Mouse (Mus musculus) gastrocnemius, postnatal 14 days (tissue): ENCODE results near the gene Tedc2. TPM values are rescaled to one million over a fixed set of nuclear protein-coding genes. Genes with fewer than 3 reads are reported as not detected.

Experiments
- DNase-seq: peaks from one replicate; pipeline ENCODE4 v3.0.0; 2021; ENCODE audit warnings: mixed read lengths
- intact Hi-C: fragments of 180-260 bp; cut with DNase I; formaldehyde crosslinking; loops from one replicate; pipeline ENCODE4 v1.15.1; 2025; ENCODE audit warnings: low total_unique reads
- long read RNA-seq, 2 experiments: library from polyadenylated mRNA; stranded (forward); transcript quantifications; one replicate each; pipeline ENCODE4 v2.0.0; 2021
- total RNA-seq, 2 experiments: library from RNA; stranded (reverse); gene quantifications; 2 replicates each; pipeline ENCODE4 v1.2.3; 2021

Tedc2 gene
- total RNA-seq = 1 to 10 TPM; 1.9 to 2.3 TPM
- long read RNA-seq, experiment 1, transcript Tedc2-201 (10 exons, 2,166 nt) = major isoform, 5 of 5 reads
- long read RNA-seq, experiment 1, partial matches to known transcripts = 0 of 5 reads
- long read RNA-seq, experiment 1, other reads (novel, unspliced or antisense) = 0 of 5 reads
- long read RNA-seq, experiment 2, partial matches to known transcripts = 0 of 1 reads
- long read RNA-seq, experiment 2, other reads (novel, unspliced or antisense) = 0 of 1 reads

DNA sequence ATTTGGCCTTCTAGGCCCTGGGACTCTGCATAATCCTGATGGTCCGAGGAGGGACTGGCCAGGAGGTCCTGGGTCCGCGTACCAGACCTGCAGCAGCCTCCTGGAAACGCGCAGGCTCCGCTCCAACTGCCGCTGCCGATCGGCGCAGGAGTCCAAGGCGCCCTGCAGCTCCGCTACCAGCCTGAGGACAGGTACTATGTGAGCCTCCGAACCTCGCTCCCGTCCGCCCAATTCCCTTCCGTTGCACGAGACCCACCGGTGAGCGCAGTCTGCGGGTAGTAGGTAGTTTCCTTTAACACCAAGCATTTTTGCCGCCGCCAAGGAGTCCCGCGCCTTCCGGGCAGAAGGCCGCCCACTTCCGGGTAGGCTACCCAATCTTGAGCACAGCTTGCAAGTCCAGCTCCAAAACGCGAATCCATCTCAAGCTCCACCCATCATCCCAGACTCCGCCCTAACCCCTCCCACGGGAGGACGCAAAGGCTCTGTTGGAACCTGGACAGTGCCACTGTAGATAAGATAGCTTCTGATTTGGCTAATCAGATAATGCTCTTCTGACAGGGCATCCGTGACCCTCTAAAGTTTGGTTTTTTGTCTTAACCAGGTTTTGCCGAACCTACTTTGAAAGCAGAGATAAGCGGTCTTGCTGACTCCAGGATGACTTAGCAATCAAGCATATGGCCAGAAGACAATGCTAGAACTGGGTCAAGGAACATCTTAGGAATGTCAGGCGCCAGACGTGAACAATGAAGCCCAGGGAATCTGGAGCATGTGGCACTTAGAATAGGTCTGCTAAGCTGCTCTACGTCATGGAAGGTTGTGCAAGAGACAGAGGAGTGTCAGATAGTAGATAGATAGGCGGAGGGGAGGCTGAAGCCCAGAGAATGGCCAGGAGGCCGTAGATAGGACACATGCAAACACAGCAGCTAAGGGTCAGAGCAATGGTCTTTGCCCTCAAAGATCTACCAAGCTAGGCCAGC lies at the start of gene Tedc2:
Gene Tedc2, minus strand, starts transcription at position 417 of the 977 bp plus-strand sequence.
- peak; percentile 91 for DNase-seq
- intact Hi-C loops = no loop called here

DNA sequence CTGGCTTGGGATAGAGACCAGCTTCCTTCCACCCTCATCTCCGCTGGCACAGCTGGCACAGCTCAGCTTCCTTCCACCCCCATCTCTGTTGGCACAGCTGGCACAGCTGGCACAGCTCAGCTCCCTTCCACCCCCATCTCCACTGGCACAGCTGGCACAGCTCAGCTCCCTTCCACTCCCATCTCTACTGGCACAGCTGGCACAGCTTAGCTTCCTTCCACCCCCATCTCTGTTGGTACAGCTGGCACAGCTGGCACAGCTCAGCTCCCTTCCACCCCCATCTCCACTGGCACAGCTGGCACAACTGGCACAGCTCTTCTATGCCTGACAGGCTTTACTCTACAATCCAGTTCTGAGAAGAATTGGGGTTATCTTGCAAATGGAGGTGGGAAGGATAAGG lies 46.5 kb upstream of the Tedc2 start:
- DNase-seq = no peak
- intact Hi-C loops = no loop called here

DNA sequence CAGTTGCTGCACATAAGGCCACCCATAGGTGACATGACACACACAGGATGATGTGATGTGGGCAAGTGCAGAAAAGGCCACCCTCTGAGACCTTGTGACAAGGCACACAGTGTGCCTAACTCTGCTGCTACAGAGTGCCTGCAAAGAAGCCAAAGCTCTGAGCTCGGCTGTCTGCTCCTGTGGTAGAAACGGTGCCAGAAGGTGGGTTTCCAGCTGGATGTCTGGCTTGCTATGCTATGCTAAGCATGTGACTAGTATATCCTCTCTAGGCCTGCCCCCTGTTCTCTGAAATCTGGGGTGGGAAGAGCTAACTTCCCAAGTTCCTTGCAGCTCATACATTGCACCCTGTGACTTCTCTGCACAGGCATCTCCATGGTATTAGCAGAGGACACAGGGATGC lies 44.1 kb upstream of the Tedc2 start:
- no peak for DNase-seq
- intact Hi-C loops = no loop called here

DNA sequence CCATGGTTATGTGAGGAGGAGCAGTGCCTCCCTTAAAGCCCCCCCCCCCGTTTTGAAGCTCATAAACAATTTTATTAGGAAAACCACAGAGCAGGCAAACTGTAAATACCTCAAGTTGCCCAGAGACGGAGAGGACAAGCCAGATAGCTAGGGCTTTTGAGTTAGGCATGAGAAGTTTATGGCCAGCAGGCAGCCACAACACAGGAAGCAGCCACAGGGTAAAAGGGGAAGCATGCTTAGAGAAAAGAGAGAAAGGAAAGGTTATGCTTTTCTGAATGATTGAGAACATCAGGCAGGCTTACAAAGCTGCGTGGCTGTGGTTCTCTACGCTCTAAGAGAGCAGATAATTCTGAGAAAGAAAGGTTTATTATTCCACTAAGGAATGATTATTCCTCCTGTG lies 39.9 kb upstream of the Tedc2 start:
- DNase-seq = no peak
- intact Hi-C loops = no loop called here

DNA sequence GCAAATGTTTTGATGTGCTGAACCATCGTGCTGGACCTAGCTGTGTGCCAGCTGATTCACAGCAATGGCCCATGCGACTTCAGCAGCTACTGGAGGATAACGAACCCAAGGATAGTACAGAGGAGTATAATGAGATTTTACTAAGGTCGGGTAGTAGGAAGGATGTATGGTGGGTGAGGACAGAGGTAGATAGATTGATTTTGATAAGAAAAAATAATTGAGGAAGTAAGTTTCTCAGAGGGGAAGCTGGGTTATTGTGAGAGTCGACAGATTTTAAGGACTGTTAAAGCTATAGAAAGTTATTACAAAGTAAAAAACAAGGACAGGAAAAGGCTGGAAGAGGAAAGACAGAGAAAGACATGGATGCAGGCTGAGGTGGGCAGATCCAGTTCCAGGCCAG lies 39.1 kb upstream of the Tedc2 start:
- intact Hi-C loops = no loop called here
- DNase-seq = no peak

DNA sequence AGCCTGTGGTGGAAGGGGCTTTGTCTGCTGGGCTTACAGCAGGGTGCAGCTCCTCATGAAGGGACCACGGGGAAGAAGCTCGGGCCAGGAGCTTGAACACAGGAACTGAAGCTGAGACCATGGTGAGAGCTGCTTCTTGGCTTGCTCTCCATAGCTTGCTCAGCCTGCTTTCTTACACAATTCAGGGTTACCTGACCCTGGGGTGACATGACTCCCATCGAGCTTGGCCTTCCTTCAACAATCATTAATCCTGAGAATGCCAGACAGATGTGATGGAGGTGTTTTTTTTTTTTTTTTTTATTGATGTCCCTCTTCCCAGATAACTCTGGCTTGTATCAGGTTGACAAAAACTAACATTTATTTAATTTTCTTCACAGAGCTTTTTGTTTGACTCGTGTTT lies 38.3 kb upstream of the Tedc2 start:
- no peak for DNase-seq
- intact Hi-C loops = no loop called here

DNA sequence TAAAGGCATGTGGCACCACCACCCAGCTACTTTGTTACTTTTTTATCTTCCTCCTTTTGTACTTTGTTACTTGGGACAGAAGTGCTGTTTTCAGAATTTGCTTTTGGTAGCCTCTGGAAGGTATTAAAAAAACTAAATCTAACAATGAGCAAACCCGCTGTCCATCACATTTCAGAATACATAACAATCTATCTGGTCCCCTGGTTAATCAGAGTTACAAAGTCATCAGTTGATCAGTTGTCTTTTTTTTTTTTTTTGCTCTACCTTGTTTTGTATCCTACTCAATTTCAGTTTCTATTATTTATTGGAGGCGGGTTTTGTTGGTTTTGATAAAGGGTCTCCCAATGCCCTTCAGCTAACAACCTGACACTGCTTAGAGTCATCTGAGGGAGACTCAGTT lies 31.7 kb upstream of the Tedc2 start:
- DNase-seq = no peak
- intact Hi-C loops = no loop called here

DNA sequence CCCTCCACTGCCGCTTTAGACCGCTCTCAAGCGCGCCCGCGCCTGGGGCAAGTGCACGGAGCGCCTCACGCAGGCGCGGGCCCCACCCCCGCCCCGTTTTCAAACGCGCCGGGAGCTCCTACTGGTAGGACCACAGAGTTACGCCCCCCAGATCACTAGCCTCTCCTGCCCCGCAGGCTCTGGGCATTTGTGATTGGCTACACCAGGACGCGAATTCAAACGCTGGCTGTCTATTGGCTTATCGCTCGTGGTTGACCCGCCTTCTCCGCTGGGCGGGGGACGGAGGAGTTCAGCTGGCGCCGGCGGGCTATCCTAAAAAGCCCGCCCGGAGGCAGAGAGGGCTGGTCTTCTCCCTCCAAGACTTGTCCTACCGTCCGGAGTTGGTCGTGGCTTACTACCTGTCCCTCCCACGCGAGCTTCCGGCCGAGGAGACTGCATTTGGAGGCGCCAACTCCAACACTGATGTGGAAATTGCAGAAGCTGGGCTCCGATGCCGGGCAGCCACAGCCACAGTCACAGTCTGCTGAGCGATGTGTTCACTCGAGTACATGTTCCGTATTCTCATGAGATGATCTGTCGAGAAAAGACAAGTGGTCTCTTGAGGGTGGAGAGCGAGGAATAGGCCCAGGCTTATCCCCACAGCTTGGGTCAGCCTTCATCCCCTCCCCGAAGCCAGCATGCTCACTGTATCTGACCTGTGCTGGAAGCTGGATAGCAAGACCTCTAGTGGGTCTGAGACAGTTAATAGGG lies 30.8 kb upstream of the Tedc2 start, which contains the start of gene Ccnf:
Gene Ccnf, minus strand, starts transcription at position 165 of the 750 bp plus-strand sequence.
- DNase-seq = peak; percentile 95
- intact Hi-C loops = no loop called here

DNA sequence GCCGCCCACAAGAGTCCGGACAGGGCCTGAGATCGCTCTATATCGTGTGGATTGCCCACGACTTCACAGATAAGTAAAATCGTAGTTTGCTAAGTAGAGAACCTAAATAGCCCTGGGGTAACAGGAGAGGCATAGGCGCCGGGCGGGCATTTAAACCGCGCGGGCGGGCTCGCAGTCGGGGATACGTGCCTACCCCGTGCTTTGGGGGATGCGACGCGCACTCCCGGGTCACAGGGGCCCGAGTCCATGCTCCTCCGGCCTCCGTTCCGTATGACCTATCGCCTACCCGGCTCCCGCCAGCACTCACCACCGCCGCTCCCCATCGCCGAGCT lies 30.3 kb upstream of the Tedc2 start:
- intact Hi-C loops = no loop called here
- no peak for DNase-seq

DNA sequence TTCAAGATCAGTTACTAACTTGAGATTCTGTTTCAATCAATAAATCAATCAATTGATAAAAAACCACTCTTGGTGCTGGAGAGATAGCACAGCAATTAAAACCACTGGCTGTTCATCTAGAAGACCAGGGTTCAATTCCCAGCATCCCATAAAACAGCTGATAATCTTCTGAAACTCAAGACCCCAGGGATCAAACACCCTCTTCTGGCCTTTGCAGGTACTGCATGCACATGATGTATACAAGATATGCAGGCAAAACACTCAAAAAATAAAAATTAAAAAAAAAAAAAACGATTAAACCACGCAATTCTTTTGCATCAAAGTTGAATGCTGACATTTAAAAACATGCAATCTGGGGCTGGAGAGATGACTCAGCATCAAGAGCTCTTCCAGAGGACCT lies 28.0 kb upstream of the Tedc2 start:
- no peak for DNase-seq

DNA sequence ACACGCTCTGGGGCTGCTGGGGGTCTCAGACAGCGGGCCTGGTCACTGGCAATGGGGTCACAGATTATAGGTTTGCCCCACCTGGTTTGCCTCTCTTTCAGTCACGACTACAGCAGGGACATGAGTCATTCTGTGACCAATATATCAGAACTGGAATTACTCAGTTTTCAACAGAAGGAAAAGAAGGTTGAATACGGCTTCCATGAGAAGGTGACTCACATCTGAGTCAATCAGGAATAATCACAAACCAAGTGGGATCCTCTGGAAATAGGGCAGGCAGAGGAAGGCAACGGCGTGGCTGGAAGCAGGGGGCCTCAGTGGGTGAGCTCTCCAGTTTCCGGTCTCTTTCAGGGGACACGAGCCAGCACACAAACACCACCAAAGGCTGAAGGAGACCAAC lies 23.4 kb upstream of the Tedc2 start:
- no peak for DNase-seq
- intact Hi-C loops = no loop called here

More for the DNA sequence above, 28.0 kb upstream of the Tedc2 start:
- intact Hi-C loops = no loop called here

DNA sequence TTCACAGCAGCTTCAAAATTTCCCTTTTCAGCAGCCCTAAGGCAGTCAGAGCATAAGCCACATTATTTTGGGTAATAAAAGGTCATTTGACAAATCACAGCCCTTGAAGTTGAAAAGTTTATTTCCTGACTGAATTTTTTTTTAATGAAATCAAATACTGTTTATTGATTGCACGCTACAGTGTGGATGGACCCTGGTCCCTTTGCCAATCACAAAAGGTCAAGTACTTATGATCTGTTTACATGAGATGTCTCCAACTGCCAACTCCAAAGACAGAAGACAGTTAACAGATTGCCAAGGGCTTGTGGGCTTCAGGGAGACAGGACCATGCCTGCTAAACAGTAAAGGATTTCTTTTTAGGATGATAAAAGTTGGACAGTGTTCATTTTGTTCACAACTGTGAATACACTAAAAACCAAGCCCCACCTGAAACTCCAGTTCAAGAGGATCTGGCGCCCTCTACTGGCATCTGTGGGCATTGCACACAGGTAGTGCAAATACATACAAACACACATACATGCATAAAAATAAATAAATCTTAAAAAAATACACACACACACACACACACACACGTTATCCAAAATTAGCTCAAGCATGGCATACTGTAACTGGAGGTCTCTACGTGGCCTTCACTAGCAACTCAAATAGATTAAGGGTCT lies 22.8 kb upstream of the Tedc2 start:
- DNase-seq = no peak
- intact Hi-C loops = no loop called here

DNA sequence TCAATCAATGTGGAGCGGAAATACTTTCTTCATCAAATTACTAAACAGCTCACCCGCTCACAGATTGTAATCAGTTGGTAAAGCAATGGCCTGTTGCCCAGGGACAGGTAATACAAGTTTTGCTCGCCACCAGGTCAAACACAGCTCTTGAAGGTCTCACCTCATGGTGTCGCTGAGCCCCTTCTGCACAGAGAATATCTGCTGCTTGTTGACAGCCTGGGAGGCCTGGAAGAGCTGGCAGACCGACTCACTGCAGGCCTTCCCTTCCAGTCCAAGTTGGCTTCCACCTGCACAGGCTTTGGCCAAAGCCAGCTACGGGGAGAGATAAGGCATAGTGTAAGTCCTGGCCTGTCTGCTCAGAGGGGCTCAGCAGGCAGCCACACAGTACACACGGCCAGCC lies 16.3 kb upstream of the Tedc2 start:
- intact Hi-C loops = no loop called here
- no peak for DNase-seq

DNA sequence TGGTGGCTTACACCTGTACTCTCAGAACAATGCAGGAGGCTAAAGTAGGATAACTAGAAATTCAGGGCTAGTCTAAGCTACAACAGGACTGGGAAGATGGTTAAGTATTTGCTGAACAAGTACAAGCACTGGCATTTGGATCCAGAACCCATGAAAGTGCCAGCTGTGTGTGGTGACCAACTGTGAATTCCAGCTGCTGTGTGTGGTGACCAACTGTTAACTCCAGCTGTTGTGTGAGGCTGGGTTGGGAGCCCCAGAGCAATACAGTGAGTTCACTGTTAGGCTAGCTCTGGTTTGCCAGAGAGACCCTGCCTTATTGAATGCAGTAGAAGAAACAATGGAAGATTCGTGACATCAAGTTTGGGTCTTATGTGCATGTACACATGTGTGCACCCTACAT lies 15.8 kb upstream of the Tedc2 start:
- intact Hi-C loops = no loop called here
- no peak for DNase-seq

DNA sequence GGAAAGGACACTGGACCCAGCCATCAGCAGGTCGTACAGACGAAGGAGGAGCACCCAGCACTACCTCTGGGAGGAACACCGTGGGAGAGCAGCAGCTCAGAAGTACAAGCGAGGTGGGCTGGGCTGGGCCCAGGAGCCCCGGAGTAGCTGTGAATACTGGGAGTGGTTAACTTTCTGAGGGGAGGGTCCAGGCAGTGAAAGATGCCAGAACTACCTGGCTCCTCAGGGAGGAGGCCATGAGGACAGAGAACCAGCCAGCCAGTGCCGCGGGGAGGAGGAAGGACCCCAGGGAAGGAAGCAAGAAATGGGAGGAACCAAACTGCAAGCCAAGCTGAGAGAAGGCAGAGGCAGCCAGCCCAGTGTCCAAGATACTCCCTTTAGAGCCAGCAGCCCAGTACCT lies 7.3 kb upstream of the Tedc2 start:
- no peak for DNase-seq
- intact Hi-C loops = loop anchor here (5.0 kb wide), 1 partner anchor 36 kb away; no protein-coding TSS in a partner anchor

DNA sequence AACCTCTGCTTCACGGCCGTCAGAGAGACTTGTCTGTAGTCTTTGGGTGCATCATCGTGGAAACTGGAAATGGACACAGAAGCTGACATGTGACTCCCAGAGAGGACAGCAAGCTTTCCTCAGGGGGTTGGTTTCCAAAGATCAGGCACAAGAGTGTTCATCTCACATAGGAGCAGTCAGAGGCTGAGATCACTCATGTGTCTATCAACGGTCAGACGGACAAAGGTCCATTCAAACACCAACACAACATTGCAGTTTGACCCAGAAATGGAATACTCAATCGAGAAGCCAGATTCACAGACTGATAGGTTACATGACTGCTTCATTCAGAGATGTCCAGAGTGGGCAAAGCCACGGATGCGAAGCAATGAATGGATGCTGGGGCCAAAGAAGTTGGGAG lies 6.1 kb upstream of the Tedc2 start:
- intact Hi-C loops = loop anchor here (5.0 kb wide), 1 partner anchor 34 kb away; no protein-coding TSS in a partner anchor

DNA sequence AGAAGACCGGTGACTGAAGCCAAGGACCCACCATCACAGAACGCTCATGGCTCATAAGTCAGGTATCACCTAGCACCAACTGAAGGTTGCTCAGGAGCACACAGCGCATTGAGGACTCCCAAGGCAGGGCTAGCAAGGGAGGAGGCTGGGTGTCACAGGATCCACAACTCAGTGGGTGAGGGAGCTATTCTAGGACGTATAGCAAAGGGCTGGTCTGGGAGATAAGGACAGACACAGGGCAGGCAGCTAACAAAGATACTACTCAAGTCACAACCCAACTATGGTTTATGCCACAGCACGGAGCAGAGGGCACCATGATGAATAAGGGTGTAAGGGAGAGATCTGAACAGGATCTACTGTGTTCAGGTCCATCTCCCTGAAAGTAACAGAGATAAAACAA lies 5.2 kb upstream of the Tedc2 start:
- intact Hi-C loops = loop anchor here (5.0 kb wide), 1 partner anchor 34 kb away; no protein-coding TSS in a partner anchor
- DNase-seq = no peak

More for the DNA sequence above, 6.1 kb upstream of the Tedc2 start:
- DNase-seq = no peak

DNA sequence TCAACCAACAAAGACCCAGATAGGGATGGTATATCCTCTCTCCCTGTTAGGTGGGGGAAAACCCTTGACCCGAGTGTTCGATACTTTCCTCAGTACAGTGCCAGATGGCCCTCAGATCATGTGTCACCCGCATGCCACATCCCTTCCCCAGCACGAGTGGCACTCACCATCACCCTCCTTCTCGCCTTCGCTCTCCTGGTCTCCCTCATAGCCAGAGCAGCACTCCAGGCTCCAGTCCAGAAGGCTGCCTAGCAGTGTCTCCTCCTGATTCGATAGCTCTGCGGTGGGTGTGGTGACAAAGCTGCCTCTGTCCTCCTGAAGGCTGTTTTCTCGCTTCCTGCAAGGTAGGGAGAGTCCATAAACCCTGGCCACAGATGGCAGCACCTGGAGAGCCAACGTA lies 4.1 kb upstream of the Tedc2 start:
- DNase-seq = no peak
- intact Hi-C loops = loop anchor here (5.0 kb wide), 1 partner anchor 32 kb away; no protein-coding TSS in a partner anchor

DNA sequence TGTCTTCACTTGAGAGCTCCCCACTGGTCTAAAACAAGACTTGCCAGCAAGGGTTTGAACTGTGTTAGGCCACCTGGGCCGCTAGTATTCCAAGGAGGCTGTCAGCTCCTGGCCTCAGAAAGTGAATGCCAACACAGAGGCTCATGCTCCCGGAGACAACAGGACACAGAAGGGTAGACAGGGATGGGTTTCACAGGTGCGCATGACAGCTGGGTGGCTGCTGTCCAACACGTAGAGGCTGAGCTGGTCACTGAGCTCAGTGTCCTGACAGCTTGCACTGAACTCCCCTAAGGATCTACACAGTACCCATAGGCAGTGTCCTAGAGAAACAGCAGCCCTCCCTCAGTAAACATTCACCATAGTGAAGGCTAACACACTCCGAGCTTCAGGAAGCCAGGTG lies 2.9 kb upstream of the Tedc2 start:
- no peak for DNase-seq

DNA sequence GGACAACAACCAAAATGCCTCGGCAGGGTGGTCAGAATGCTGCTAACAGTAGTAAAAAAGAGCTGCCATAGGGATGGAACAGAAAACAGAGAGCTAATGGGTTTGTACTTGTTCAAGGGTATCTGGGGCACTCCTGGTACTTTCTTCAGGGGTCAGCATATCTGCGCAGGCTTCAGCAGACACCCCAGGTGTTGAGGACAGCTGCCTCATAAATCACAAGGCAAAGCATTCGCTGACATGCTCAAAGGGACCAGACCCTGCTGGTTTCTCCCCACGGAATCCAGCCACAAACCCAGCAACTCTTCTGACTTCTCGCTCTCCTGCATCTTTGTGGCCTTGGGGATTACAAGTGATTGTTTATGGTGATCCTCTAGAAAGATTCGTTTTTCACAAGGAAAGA lies 2.0 kb upstream of the Tedc2 start:
- no peak for DNase-seq
- intact Hi-C loops = no loop called here

More for the DNA sequence above, 2.9 kb upstream of the Tedc2 start:
- intact Hi-C loops = no loop called here
